In genomic region chr5:57735723-57736122, GRCm38 (mm10) we compare ENCODE assay signal across 28 mouse cellular contexts. TPM values are rescaled to one million over a fixed set of nuclear protein-coding genes. Genes with fewer than 3 reads are reported as not detected.
DNase-seq lines count a peak whose midpoint lies in the region; ATAC-seq and TF ChIP-seq lines count a peak whose summit lies in the region.
"Had no signal": no experiment of that assay in that cellular context is flagged by ENCODE, and none has a peak within 500 bp of the region (broad histone marks: within the 10 kb centered on the region; RNA-seq: fewer than 3 reads in every experiment).

No protein-coding gene starts in this region.

- TF ChIP-seq CTCF in heart, postnatal 0 days (IDR thresholded peaks at IDR 0.05; ENCODE audit: low read depth) = no peak

- ATAC-seq in heart, postnatal 0 days (ENCODE audit: insufficient read depth, low read depth) = no peak
- peak; percentile 93 for ATAC-seq in granulocyte monocyte progenitor cell, adult 5-6 weeks (replicated peaks; ENCODE audit: poor library complexity, severe bottlenecking)
- ATAC-seq: activated CD4-positive, CD25-positive, alpha-beta regulatory T cell, adult 4 months; forebrain, embryonic 15.5 days; intestine, postnatal 0 days had no signal

- H3K27me3 ChIP-seq in heart, postnatal 0 days (ENCODE audit: control insufficient read depth, insufficient read depth, low read length) = no peaks in the 10 kb centered on the region
- no peaks in the 10 kb centered on the region for H3K27me3 ChIP-seq in megakaryocyte, embryonic 14.5 days (replicated peaks)
- H3K27me3 ChIP-seq: CH12.LX; embryonic facial prominence, embryonic 12.5 days; embryonic facial prominence, embryonic 15.5 days; forebrain, embryonic 15.5 days; heart, embryonic 12.5 days; heart, embryonic 15.5 days; hindbrain, embryonic 12.5 days; hindbrain, embryonic 15.5 days had no signal

- no peak overlapping the region for H3K27ac ChIP-seq in heart, postnatal 0 days (ENCODE audit: low read depth)
- H3K27ac ChIP-seq: embryonic facial prominence, embryonic 12.5 days; embryonic facial prominence, embryonic 15.5 days; forebrain, embryonic 15.5 days; heart, embryonic 15.5 days; hindbrain, embryonic 12.5 days; hindbrain, embryonic 15.5 days had no signal

- no peak overlapping the region for H3K4me3 ChIP-seq in heart, postnatal 0 days (ENCODE audit: low read depth, low read length)
- H3K4me3 ChIP-seq in megakaryocyte, embryonic 14.5 days (replicated peaks) = peak overlapping the region; percentile 85
- H3K4me3 ChIP-seq: embryonic facial prominence, embryonic 12.5 days; embryonic facial prominence, embryonic 15.5 days; forebrain, embryonic 15.5 days; heart, embryonic 12.5 days; heart, embryonic 15.5 days; hindbrain, embryonic 12.5 days; hindbrain, embryonic 15.5 days had no signal

- TF ChIP-seq EP300 in heart, postnatal 0 days (IDR thresholded peaks at IDR 0.05; ENCODE audit: low read depth) = no peak

- H3K4me1 ChIP-seq in heart, postnatal 0 days (ENCODE audit: control insufficient read depth, insufficient read depth) = 0 out of 2 replicates have a peak, but pooled peaks cover 8% of the 10 kb centered on the region
- H3K4me1 ChIP-seq in megakaryocyte, embryonic 14.5 days = peaks cover 71% of the 10 kb centered on the region
- H3K4me1 ChIP-seq: embryonic facial prominence, embryonic 12.5 days; embryonic facial prominence, embryonic 15.5 days; forebrain, embryonic 15.5 days; hindbrain, embryonic 12.5 days; hindbrain, embryonic 15.5 days had no signal

- H3K4me2 ChIP-seq in heart, postnatal 0 days (ENCODE audit: low read depth, low read length) = no peak overlapping the region
- H3K4me2 ChIP-seq: embryonic facial prominence, embryonic 12.5 days; embryonic facial prominence, embryonic 15.5 days; forebrain, embryonic 15.5 days; heart, embryonic 12.5 days; heart, embryonic 15.5 days; hindbrain, embryonic 12.5 days; hindbrain, embryonic 15.5 days had no signal

- DNase-seq in heart, postnatal 0 days (ENCODE audit: low spot score) = peak; percentile 5
- no peak for DNase-seq in heart, adult 18-20 months
- DNase-seq in frontal cortex, postnatal 25 days (ENCODE audit: low spot score in 2 of 2) = no peak
- DNase-seq in natural killer cell, adult 2 months (ENCODE audit: low spot score in 2 of 2) = no peak
- DNase-seq in cerebellum, postnatal 14 days = no peak
- DNase-seq in adrenal gland, postnatal 14 days = no peak
- DNase-seq: adrenal gland, postnatal 10 days; B cell, adult 2 months; cerebellum, adult 11 months; cerebellum, adult 2 months; cerebellum, adult 9-11 months; cerebellum, postnatal 36 days; gastrocnemius, postnatal 10 days; gastrocnemius, postnatal 36 days; heart, postnatal 14 days; heart, postnatal 4 days had no signal

- 72% methylated on average over 6 of the region's 6 CpGs for WGBS in heart, postnatal 0 days

- no peaks in the 10 kb centered on the region for H3K9me3 ChIP-seq in heart, postnatal 0 days (replicated peaks; ENCODE audit: control insufficient read depth, low read length)
- no peaks in the 10 kb centered on the region for H3K9me3 ChIP-seq in megakaryocyte, embryonic 14.5 days
- H3K9me3 ChIP-seq: embryonic facial prominence, embryonic 12.5 days; embryonic facial prominence, embryonic 15.5 days; forebrain, embryonic 15.5 days; heart, embryonic 12.5 days; heart, embryonic 15.5 days; hindbrain, embryonic 12.5 days; hindbrain, embryonic 15.5 days had no signal

- H3K36me3 ChIP-seq in heart, postnatal 0 days (replicated peaks; ENCODE audit: control insufficient read depth, insufficient read depth, low read length) = 0 out of 2 replicates have a peak, but pooled peaks cover 1% of the 10 kb centered on the region
- H3K36me3 ChIP-seq in megakaryocyte, embryonic 14.5 days (replicated peaks; ENCODE audit: low read length) = peaks cover 15% of the 10 kb centered on the region
- H3K36me3 ChIP-seq: embryonic facial prominence, embryonic 12.5 days; embryonic facial prominence, embryonic 15.5 days; forebrain, embryonic 15.5 days; heart, embryonic 12.5 days; heart, embryonic 15.5 days; hindbrain, embryonic 12.5 days; hindbrain, embryonic 15.5 days had no signal

- H3K9ac ChIP-seq in heart, postnatal 0 days (replicated peaks; ENCODE audit: low read depth, low read length) = no peak overlapping the region
- H3K9ac ChIP-seq: embryonic facial prominence, embryonic 12.5 days; embryonic facial prominence, embryonic 15.5 days; forebrain, embryonic 15.5 days; heart, embryonic 12.5 days; heart, embryonic 15.5 days; hindbrain, embryonic 12.5 days; hindbrain, embryonic 15.5 days had no signal

RNA-seq across cellular contexts. Expression of gene Pcdh7, which starts 18.0 kb away (rescaled TPM):
- 169 and 213 TPM in 2 replicates for total RNA-seq in heart, postnatal 0 days (2014; rRNA removed; ENCODE audit: low replicate concordance)
- polyA plus RNA-seq in heart, postnatal 0 days (2015; fragmentation: Nextera tagmentation; extraction: Ambion mirVana) = 19.9 and 22.4 TPM in 2 replicates
- 10 to 100 TPM; 83.9 to 89.1 TPM for total RNA-seq in heart, adult 18-20 months (2021)
- 1.1 and 2.2 TPM in 2 replicates for total RNA-seq in granulocyte monocyte progenitor cell, adult 5-6 weeks (2014; fragmentation: Nextera tagmentation)
- 0.93 and 1.2 TPM in 2 replicates for total RNA-seq in granulocyte monocyte progenitor cell, adult 5-6 weeks (2017)
- 4.7 and 4.8 TPM in 2 replicates for polyA plus RNA-seq in megakaryocyte, embryonic 14.5 days (2012; ENCODE audit: insufficient read depth, low replicate concordance)
- total RNA-seq in adrenal gland, postnatal 14 days (2021) = 4.6 and 7.6 TPM in 2 replicates
- total RNA-seq: CH12.LX had no signal
- polyA plus RNA-seq: activated CD4-positive, CD25-positive, alpha-beta regulatory T cell, adult 4 months had no signal
